Mouse (Mus musculus): ENCODE measurements at regions not wholly inside any gene's neighbourhood (a gene's known extent, or its start where the extent isn't known, plus 50 kb on each side); places are given as distances from the start of the nearest gene placed in this dataset.

DNA sequence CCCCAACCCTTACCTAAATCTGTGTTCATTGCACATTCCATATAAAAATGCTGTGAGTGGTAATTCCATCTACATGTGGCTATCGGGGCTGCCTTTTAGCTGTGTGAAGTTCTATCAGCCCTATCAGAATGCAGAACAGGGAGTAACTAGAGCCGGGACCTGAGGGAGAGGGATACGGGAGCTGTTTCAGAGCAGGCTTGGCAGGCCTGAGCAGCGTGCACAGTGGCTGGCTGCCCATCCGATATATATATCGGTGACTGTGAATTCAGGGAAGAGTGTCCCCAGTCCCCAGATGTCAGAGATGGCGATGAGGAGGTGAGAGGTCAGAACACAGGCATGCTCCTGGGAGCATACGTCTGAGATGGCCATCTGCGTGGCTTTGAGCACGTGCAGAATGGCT is 79.0 kb downstream of the Arl4c start:
- no peak for DNase-seq (ENCODE audit: low spot score)

DNA sequence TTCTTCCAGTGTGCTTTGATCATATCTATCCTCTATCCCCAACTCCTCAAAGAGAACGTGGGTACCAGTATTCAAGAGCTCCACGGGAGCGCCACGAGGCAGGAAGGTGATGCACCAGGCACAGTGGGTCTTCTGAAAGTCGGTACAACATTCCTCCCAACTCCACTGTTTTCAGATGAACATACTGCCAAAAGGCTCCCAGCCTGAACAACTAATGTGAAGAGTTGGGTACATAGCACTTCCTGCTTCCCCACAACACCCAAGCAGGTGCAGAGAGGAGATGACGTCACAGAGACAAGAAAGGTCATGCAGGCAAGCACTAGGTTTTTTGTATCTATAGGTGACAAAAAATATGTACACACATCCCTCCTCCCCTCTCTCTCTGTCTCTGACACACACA is 79.7 kb downstream of the Arl4c start:
- no peak for DNase-seq (ENCODE audit: low spot score)

DNA sequence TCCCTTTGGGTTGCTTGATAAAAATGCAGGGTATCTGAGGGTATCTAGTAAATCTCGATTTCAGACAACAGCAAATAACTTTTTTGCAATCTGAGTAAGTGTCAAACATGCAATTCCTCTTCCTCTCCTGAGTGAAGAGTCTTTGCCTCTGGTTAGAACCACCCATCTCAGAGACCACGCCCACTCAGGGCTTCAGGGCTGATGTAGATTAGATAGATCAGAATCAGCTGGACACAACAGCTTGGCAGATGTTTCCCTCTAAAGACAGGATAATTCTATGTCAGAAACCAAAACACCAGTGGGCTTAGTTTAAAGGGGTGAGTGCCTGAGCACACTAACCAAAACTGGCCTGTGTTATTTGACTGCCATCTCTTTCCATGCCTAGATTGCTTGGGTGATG is 80.8 kb downstream of the Arl4c start:
- DNase-seq (ENCODE audit: low spot score) = no peak

DNA sequence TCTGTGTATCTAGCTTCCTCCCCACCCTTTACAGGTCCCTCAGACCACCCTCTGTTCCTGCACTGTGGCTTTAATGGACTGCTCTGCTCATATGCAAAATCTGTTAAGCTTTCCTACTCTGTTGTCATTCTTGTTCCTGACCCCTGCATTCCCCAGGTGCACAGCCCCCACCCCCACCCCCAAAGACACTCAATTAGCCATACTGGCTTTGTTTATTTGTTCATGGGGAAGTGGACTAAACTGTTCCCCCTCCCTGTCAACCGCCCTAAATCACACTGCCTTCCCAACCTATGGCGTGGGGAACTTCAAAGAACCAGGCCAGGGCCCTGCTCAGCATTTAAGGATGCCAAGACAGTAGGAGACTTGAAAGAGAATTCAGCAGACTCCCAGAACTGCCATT is 89.0 kb downstream of the Arl4c start:
- DNase-seq (ENCODE audit: low spot score) = no peak

DNA sequence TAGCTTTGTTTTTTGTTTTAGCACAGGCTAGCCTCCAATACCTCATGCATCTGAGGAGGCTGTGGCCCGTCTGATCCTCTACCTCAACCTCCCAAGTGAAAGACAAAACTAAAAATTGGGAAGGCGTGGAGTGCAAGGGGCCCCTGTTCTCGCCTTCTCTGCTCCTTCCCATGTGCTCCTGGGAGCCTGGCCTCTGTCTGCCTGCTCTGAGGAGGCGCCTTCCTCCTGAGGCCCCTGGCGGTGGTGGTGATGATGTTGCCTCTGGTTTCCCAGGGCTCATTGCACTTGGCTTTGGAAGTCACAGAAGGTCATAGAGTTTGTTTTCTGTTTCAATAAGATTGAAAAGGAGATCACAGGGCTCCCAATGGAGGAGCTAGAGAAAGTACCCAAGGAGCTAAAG is 90.8 kb downstream of the Arl4c start:
- no peak for DNase-seq (ENCODE audit: low spot score)

DNA sequence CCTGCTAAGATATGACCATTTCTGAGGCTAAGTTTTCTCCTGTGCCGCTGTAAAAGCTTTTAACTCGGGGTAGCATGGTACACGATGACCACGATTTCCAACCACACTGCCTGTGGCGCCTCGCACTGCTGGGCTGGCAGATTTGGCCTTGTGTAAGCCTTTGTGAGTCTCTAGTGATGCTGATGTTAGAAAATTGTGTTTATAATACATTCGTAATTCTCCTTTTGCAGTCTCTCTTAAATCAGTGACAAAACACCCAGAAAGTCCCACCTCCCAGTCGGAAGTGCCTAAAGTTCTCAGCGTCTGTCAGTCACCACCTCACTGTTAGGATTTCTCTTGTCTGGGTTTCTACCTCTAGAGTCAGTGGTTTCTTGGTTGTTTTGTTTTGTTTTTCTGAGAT is 91.2 kb downstream of the Arl4c start:
- no peak for DNase-seq (ENCODE audit: low spot score)

DNA sequence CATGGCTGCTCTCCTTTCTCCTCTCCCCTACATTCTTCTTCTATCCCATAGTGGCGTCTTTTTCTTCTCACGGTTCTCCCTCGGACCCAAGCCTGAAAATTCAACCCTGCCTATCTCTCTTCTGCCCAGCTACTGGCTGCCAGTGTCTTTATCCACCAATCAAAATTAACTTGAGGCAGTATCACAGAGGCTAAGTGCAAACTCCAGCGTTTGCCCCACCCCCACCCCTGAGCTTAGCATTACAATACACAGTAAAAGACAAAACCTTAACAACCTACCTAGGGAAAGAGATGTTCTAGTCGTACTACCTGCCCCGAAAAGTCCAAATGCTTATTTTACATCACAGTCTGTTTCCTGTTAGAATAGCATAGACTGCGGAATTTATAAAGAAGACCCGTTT is 93.2 kb downstream of the Arl4c start:
- no peak for DNase-seq (ENCODE audit: low spot score)

DNA sequence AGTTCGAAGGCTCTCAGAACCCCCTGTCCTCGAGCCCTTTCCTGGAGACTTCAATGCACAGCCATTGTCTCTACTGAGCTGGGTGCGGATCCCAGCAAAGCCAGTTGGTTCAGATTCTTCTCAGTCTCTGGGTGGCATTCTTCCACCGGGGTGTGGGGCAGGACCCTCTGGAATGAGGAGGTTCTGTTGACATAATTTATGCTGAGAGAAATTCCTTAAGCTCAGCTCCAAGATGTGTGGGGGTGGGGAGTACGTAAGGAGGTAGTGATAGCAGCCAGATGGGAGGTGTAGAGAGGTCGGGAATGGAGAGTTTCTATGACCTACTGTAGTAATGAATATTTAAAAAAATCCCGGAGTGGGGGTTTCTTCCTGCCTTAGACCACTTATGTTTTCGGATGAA is 93.8 kb downstream of the Arl4c start:
- DNase-seq (ENCODE audit: low spot score) = no peak

DNA sequence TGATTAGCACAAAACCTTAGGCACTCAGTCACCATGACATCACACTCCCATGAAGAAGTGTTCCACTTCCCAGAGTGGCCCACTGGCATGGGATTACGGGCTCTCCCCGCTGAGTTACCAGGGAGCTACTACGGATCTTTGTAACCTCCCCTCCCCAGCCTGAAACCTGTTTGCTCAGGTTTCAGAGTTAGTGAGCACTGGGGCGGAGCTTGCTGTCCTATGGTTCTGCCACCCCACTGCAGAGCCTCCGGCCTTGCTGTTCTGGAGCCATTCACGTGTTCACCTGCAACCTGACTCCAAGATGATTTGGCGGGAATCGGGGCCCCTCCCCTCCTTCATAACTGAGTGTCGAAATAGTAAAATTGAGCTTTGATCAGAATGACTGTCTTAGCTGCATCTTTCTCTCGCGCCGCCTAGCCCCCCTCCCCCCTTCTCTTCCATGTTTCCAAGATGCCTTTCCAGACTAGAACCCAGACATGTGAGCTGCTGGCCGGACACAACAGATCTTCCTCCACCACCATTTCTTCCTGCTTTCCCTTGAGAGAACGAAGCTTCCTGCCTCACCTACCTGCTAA is 95.8 kb upstream of the Glrp1 start:
- DNase-seq (ENCODE audit: low spot score) = no peak

DNA sequence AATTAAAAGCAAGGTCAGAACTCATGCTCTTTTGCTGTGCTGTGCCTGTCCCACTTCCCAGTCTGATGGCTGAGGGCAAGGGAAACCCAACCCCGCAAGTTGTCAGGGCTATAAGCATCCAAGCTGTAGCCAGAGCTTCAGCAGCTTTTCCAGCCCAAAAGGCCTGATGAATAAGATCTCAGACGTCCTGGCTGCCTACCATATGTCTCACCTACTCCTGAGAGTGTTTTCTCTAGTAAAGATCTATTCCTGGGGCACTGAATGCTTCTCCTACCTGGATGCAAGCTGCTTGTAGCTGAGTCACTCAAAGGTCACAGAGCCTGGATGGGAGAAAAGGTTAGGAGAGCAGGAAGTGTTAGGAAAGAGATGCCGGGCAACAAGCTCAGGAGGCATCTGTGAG is 92.4 kb upstream of the Glrp1 start:
- DNase-seq (ENCODE audit: low spot score) = no peak

DNA sequence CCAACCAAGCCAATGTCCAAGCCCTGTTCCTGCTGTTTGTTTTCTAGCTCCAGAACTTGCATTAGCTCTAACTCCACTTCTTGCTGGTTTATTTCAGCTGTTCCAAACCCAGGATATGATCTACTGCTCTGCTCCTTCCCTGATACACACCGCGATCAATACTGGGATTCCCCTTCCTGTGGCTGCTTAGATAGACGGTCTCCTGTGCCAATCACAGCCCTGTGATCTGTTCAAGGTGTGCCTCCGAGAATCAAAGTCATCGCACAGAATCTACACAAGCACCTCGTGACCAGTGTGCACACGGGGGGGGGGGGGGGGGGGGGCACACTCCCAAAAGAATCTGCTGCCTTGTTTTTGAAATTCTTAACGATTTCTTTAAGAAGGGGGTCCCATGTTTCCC is 91.9 kb upstream of the Glrp1 start:
- DNase-seq (ENCODE audit: low spot score) = no peak

DNA sequence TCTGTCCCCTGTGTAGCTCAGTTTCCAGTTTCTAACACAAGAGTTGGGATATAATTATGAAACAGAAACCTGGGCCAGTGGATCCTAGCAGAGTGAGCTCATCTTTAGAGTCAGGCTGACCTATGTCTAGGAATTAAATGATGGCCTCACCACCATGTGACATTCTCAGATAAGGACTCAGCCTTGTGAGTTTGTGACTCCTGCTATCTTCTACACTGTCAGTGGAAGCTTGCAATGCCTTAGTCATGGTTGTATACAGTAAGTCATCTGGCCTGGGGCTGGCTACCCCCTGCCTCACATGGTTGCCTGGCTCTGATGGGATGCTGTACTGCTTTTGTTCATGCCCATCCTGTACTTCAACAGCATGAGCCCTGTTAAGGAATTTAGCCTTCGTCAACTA is 90.3 kb upstream of the Glrp1 start:
- DNase-seq (ENCODE audit: low spot score) = no peak

DNA sequence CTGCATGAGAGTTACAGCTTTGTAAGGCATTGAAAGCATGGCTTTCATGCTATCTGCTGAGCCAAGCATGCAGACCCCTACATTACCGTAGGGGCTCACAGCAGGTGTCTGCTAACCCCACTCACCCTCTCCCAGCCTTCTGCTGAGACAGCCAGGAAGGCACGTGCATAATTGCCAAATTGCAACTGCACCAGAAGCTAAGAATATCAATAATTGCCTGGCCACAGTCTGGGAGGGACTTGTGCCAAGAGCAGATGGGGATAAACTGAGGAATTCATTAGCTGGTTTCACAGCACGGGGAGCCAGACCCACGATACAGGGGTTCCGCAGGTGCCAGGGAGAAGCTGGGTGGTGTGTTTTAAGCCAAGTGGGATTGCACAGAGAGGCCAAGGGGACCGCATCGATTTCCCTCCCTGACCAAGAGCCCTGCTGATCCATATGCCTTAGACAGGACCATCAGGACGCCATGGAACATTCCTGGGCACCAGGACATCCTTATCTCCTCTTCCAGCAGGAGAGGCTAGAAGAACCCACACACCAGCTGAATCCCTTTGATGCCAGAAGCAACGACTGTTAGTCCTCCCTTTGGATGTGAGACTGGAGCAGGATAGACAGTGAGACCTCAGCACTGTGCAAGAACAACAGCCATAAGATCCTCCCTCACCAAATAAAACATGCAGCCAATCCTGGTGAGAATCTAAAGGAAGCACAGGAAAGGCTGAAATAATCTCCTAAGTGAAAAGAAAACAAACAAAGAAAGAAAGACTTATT is 84.8 kb upstream of the Glrp1 start:
- DNase-seq (ENCODE audit: low spot score) = no peak

DNA sequence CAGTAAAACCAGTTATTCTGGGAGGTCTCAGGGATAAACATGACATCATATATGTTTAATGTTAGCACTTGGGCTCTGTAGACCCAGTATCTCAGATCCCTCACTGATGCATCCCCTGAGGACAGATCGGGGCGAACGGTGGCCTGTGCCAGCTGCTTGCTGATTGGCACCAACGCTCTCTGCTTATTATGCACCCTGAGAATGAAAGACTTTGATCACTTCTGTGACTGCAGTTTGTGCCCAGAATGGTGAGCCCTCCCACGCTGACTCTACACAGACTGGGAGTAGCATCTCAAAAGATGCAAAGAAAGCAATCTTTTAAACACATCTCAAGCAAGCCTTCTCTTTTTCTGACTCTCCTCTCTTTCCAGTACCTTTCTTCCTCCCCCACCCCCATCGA is 82.2 kb upstream of the Glrp1 start:
- DNase-seq (ENCODE audit: low spot score) = no peak

DNA sequence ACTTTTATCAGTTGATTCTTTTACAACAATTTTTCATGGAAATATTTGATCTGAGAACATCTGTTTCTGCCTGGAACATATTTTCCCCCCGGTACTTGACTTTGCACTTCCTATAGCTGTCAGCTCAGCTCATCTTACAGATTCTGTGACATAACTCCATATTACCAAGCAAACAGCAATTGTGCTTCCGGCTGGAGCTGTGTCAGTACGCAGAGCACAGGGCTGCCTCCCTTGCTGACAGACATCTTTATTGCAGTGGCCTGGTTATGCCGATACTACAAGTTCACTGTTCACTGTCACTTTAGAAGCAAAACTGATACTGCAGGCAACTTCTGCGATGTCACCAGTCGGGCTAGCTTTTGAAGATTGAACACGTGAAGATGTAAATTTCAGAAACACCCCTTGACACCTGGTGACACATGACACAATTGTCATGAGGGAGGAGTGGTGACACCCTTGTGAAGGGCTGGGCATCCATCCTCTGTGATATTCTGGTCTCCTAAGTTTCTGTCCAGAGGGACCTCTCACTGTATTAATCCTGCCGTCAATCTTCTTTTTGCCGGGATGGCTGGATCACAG is 81.0 kb upstream of the Glrp1 start:
- DNase-seq (ENCODE audit: low spot score) = no peak

DNA sequence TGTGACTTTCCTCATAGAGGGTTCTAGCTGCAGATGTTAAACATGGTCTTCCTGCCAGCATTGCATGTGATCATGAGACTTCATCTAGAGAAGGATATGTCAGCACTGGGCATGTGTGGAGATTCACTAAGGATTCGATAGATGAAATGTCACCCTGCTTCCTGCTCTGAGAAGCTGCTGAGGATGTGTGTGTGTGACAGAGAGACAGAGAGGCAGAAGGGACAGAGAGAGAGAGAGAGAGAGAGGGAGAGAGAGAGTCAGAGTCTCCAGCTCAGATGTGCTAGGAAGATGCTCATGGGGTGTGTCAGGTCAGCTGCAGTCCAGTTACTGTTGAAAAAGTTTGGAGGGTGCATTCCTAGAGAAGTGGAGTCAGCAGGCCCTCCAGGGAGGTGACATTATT is 78.9 kb upstream of the Glrp1 start:
- DNase-seq (ENCODE audit: low spot score) = no peak

DNA sequence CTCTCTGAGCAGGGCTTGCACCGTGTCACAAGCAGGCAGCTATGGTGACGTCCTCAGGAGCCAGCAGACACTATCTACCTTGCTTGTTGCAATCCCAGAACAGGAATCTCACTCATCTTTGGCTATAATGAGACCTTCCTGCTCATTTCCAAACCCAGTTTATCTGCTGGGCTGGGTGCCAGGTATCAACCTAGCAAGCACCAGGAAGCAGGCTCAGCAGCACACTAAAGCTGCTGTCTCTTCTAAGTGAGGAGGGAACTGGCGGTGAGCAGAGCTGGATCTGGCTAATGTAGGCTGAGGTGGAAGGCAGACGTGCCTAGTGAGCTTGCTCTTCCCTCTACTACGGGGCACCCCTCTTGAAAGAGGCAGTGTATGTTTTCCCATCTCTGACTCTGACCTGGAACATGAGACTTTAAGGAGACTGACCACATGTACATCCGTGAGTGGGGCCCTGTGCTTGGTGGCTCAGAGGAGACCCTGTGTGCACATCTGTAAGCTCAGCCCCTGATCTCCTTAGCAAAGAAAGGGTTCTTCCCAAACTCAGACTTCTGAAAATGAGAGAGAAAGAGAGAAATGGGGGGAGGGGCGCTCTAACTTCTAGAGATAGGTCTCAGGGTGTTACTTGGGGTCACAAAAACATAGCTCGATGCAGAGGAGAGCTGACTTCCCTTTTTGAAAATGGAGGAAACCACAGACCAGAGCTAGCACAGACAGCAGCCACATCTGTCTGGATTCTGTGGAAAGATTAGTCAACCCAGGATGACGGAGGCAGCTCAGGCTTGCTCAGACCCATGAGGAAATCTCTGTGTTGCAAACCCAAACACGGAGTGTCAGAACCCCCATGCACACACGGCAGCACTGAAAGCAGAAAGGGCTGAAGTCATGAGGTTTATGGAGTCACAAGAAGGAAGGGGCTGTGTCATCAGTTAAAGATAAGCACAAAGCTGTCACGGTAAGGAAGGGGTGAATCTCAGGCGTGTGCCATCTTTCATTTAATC is 77.3 kb upstream of the Glrp1 start:
- no peak for DNase-seq (ENCODE audit: low spot score)

DNA sequence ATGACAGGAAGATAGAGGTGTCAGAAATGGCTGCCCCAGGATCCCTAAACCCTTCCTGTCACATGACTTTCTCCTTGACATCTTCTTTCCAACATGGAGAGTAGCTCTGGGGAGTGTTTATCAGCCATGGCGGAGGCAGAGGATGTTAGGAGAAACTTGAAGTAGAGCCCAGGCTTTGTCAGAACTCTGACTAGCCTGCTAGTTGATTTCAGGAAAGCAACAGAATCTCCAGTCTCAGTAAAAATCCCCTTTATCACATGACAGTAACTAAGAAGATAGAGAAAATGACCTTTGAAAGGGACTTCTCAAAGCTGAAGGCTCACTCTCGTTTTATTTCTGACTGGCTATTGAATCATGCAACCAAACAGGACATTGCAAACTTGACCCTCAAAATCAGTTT is 76.3 kb upstream of the Glrp1 start:
- DNase-seq (ENCODE audit: low spot score) = no peak

DNA sequence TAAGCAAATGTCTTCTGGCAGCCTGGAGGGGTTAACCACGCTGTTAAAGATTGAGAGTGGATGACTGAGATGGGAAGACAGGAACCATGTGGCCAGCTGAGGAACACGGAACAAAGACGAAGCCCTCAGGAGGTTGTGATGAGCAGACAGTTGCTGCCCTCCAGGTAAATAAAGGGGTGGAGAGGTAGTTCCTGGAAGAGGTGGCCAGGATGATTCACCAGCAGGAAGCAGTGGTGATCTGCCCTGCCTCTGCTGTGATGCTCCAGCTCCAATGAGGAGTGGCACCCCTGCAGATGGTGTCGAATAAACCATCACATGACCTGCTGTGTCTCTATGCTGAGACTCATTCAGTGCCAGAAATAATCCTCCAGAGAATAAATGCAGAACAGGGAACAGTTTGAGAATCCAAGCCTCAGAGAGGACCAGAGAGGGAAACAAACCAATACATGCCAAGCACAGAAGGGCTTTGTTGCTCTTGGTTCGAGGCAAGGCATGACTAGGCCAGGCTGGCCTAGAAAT is 74.7 kb upstream of the Glrp1 start:
- DNase-seq (ENCODE audit: low spot score) = no peak

DNA sequence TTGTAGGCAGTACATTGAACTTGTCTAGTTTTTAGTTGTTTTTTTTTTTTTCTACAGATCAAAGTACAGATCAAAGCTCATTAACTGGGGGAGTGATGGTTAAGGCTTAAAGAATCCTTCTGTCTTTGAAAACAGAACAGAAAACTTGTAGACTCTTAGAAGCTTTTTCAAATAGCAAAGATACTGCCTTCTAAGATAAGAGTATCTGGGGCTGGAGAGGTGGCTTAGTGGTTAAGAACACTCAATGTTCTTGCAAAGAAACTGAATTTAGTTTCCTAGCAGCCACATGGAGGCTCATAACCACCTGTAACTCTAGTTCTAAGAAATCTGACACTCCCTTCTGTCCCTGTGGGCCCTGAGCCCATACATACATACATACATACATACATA is 68.4 kb upstream of the Glrp1 start:
- DNase-seq (ENCODE audit: low spot score) = no peak

DNA sequence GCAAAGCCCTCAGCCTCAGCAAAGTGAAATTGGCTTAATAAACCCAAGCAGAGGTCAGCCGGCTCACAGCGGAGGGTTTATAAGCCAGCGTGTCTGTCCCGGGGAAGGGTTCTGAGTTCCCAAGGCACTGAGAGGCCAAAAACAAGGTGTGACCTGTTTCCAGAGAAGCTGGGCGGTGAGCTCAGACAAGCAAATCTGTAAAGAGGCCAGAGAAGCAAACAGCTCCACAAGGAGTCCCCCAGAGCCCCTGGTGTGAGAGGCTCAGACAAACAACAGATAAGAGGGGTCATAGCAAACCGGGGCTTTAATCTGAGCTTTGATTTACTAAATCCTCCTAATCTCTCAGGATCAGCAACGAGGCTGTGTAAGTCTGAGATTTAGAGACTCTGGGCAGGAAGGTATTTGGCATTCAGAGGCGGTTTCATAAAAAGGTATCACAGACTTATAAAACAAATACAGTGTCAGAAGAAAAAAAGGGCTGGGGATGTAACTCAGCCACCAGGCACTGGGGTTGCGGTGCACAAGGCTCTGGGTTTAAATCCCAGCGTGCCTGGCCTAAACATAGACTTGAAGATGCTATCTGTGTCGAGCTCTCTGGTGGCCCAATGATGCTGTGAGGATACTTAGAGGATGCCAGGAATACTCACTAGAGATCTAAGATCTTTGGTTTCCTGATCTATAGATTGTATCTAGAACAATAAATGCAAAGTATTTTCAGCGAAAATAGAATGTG is 67.8 kb upstream of the Glrp1 start:
- peak; percentile 37 for DNase-seq (ENCODE audit: low spot score)
